Mouse (Mus musculus) forebrain, embryonic 11.5 days (tissue): ENCODE measurements around the gene Apol11a. TPM values are rescaled to one million over a fixed set of nuclear protein-coding genes. Genes with fewer than 3 reads are reported as not detected.
"Not testable (repeated sequence)": the region's sequence is repeated elsewhere in the genome, so short reads cannot be mapped to it uniquely, and the experiment has no call there.

Experiments
- ATAC-seq: fragments of 200-750 bp; cut with Nextera tagmentation; replicated peaks from 2 replicates; pipeline ENCODE4 v1.8.0; 2017; ENCODE audit warnings: moderate TSS enrichment; ENCODE audit not compliant: low FRiP score
- DNase-seq: peaks from one replicate; pipeline ENCODE4 v3.0.0-alpha.2; 2017; ENCODE audit warnings: low spot score
- H3K27ac ChIP-seq: fragments of 300-500 bp; sonication (generic); 2 replicates; pipeline ENCODE4 v1.5.1; 2014; ENCODE audit warnings: low read depth, low read length
- H3K27me3 ChIP-seq: fragments of 300-500 bp; sonication (generic); 2 replicates; pipeline ENCODE4 v1.6.1; 2014; ENCODE audit warnings: mild to moderate bottlenecking, low read length, mixed read lengths; ENCODE audit not compliant: control insufficient read depth, insufficient read depth
- H3K36me3 ChIP-seq: fragments of 300-500 bp; sonication (generic); 2 replicates; pipeline ENCODE4 v1.6.1; 2014; ENCODE audit warnings: mild to moderate bottlenecking, low read length, moderate library complexity, mixed read lengths; ENCODE audit not compliant: control insufficient read depth, insufficient read depth
- H3K4me1 ChIP-seq: fragments of 300-500 bp; sonication (generic); replicated peaks from 2 replicates; pipeline ENCODE4 v1.6.1; 2014; ENCODE audit warnings: low read length, mixed read lengths; ENCODE audit not compliant: control insufficient read depth, insufficient read depth
- H3K4me2 ChIP-seq: fragments of 300-500 bp; sonication (generic); 2 replicates; pipeline ENCODE4 v1.6.1; 2014; ENCODE audit warnings: low read depth, mild to moderate bottlenecking, low read length, moderate library complexity, mixed read lengths; ENCODE audit not compliant: severe bottlenecking
- H3K4me3 ChIP-seq: fragments of 300-500 bp; sonication (generic); 2 replicates; pipeline ENCODE4 v1.5.1; 2014; ENCODE audit warnings: low read depth, low read length
- H3K9ac ChIP-seq: fragments of 300-500 bp; sonication (generic); 2 replicates; pipeline ENCODE4 v1.6.1; 2014; ENCODE audit warnings: low read length
- H3K9me3 ChIP-seq: fragments of 300-500 bp; sonication (generic); 2 replicates; pipeline ENCODE4 v1.6.1; 2016; ENCODE audit warnings: low read length, mixed read lengths; ENCODE audit not compliant: control insufficient read depth
- WGBS: fragments of 180-500 bp; shearing (Covaris S2); extraction: QIAGEN DNeasy Blood & Tissue Kit; methylation state at CpG from one replicate; pipeline ENCODE4 v1.1.7; 2014; 5-methylcytosine and 5-hydroxymethylcytosine counted together
- polyA plus RNA-seq: library from polyadenylated mRNA; unstranded; fragments of >200 nt; fragmentation: Nextera tagmentation; extraction: Ambion mirVana; gene quantifications from 2 replicates; pipeline ENCODE4 v1.2.1, GENCODE M21; 2014

The Apol11a gene
- polyA plus RNA-seq, 1 experiment from 2014 or later = not detected

- no peak within 1 kb of the TSS for H3K27ac ChIP-seq
- H3K9me3 ChIP-seq = no peaks in the 10 kb centered on the region
- no peak within 1 kb of the TSS for H3K4me3 ChIP-seq
- ATAC-seq (no peak), DNase-seq (no peak)
- no peaks in the 10 kb centered on the region for H3K36me3 ChIP-seq
- no peaks in the 10 kb centered on the region for H3K4me1 ChIP-seq
- no peaks in the 10 kb centered on the region for H3K27me3 ChIP-seq
- H3K4me2 ChIP-seq = no peak within 1 kb of the TSS
- H3K9ac ChIP-seq = no peak within 1 kb of the TSS
Observed at GRCm38 (mm10) chr15:77533216-77533615, 25.1 kb downstream of the Apol11a start, which contains the start of gene Apol7c. Gene Apol7c, minus strand, starts transcription at chr15:77533316.

GRCm38 (mm10) chr15:77539221-77539620 lies 31.1 kb downstream of the Apol11a start:
- not testable (repeated sequence) for H3K4me1 ChIP-seq, H3K27me3 ChIP-seq, H3K9me3 ChIP-seq, ATAC-seq, H3K36me3 ChIP-seq, H3K4me3 ChIP-seq, H3K4me2 ChIP-seq, H3K27ac ChIP-seq, H3K9ac ChIP-seq
- DNase-seq = peak; percentile 8
- 54% methylated on average over 1 of the region's 1 CpGs for WGBS

GRCm38 (mm10) chr15:77561792-77562191 lies 53.7 kb downstream of the Apol11a start, which contains the start of gene 1700025B11Rik:
Gene 1700025B11Rik, minus strand, starts transcription at chr15:77561892.
- ATAC-seq (no peak), DNase-seq (no peak)
- no peaks in the 10 kb centered on the region for H3K36me3 ChIP-seq

GRCm38 (mm10) chr15:77563219-77563618 lies 55.1 kb downstream of the Apol11a start:
- Histone ChIP-seq H3K4me2 (no peak overlapping the region), H3K9me3 (no peaks in the 10 kb centered on the region), H3K9ac (no peak overlapping the region), H3K4me1 (no peaks in the 10 kb centered on the region), H3K4me3 (no peak overlapping the region), H3K27ac (no peak overlapping the region), H3K36me3 (no peaks in the 10 kb centered on the region), H3K27me3 (no peaks in the 10 kb centered on the region)
- no peak for ATAC-seq
- no peak for DNase-seq

More at GRCm38 (mm10) chr15:77561792-77562191, 53.7 kb downstream of the Apol11a start, which contains the start of gene 1700025B11Rik:
- Histone ChIP-seq H3K27me3 (no peaks in the 10 kb centered on the region), H3K4me1 (no peaks in the 10 kb centered on the region), H3K9me3 (no peaks in the 10 kb centered on the region), H3K4me3 (no peak within 1 kb of the TSS), H3K27ac (no peak within 1 kb of the TSS), H3K9ac (no peak within 1 kb of the TSS), H3K4me2 (no peak within 1 kb of the TSS)

Other genes starting within 250 kb of the Apol11a start
- 68.2 and 77.6 TPM in 2 replicates for gene Rbfox2, start 201.3 kb upstream of the Apol11a start, polyA plus RNA-seq
- gene Apol7a, start 109.2 kb upstream of the Apol11a start, polyA plus RNA-seq = not detected in 2 replicates
- gene Apol9a, start 97.1 kb upstream of the Apol11a start, polyA plus RNA-seq = not detected in 2 replicates
- not detected in 2 replicates for gene Apol7b, start 60.8 kb upstream of the Apol11a start, polyA plus RNA-seq
- not detected in 2 replicates for gene Apol10a, start 31.2 kb upstream of the Apol11a start, polyA plus RNA-seq
- gene Apol7c, start 25.0 kb downstream of the Apol11a start, polyA plus RNA-seq = not detected in 2 replicates
- gene 1700025B11Rik, start 53.6 kb downstream of the Apol11a start, polyA plus RNA-seq = not detected in 2 replicates
- not detected in 2 replicates for gene Apol10b, start 87.9 kb downstream of the Apol11a start, polyA plus RNA-seq
- gene Gm36245, start 91.0 kb downstream of the Apol11a start, polyA plus RNA-seq = not detected in 2 replicates
- gene Apol11b, start 135.0 kb downstream of the Apol11a start, polyA plus RNA-seq = not detected in 2 replicates
- gene Apol7e, start 190.6 kb downstream of the Apol11a start, polyA plus RNA-seq = not detected in 2 replicates
- not detected in 2 replicates for gene Apol9b, start 220.8 kb downstream of the Apol11a start, polyA plus RNA-seq
- 0.16 and 0.21 TPM in 2 replicates for gene Apol8, start 248.7 kb downstream of the Apol11a start, polyA plus RNA-seq